Mouse (Mus musculus) midbrain, embryonic 16.5 days (tissue): ENCODE measurements around the gene Erp29. TPM values are rescaled to one million over a fixed set of nuclear protein-coding genes. Genes with fewer than 3 reads are reported as not detected.

ENCODE experiments used
- ATAC-seq: fragments of 200-750 bp; cut with Nextera tagmentation; 2 replicates; pipeline ENCODE4 v1.8.0; 2017; ENCODE audit warnings: moderate TSS enrichment
- H3K27ac ChIP-seq: fragments of 300-500 bp; sonication (generic); 2 replicates; pipeline ENCODE4 v1.5.1; 2014; ENCODE audit warnings: mild to moderate bottlenecking, low read length, mixed read lengths
- H3K27me3 ChIP-seq: fragments of 300-500 bp; sonication (generic); 2 replicates; pipeline ENCODE4 v1.6.1; 2014; ENCODE audit warnings: low read depth, low read length, mixed read lengths; ENCODE audit not compliant: control insufficient read depth, insufficient read depth
- H3K36me3 ChIP-seq: fragments of 300-500 bp; sonication (generic); 2 replicates; pipeline ENCODE4 v1.6.1; 2014; ENCODE audit warnings: mild to moderate bottlenecking, low read length, moderate library complexity, mixed read lengths; ENCODE audit not compliant: control insufficient read depth, insufficient read depth
- H3K4me1 ChIP-seq: fragments of 300-500 bp; sonication (generic); 2 replicates; pipeline ENCODE4 v1.6.1; 2014; ENCODE audit warnings: mild to moderate bottlenecking, low read length, mixed read lengths; ENCODE audit not compliant: control insufficient read depth, insufficient read depth
- H3K4me2 ChIP-seq: fragments of 300-500 bp; sonication (generic); 2 replicates; pipeline ENCODE4 v1.6.1; 2014; ENCODE audit warnings: mild to moderate bottlenecking, low read length, mixed read lengths
- H3K4me3 ChIP-seq: fragments of 300-500 bp; sonication (generic); 2 replicates; pipeline ENCODE4 v1.5.1; 2014; ENCODE audit warnings: low read depth, mild to moderate bottlenecking, low read length, moderate library complexity, mixed read lengths
- H3K9ac ChIP-seq: fragments of 300-500 bp; sonication (generic); 2 replicates; pipeline ENCODE4 v1.6.1; 2014; ENCODE audit warnings: low read depth, low read length, mixed read lengths
- H3K9me3 ChIP-seq: fragments of 300-500 bp; sonication (generic); replicated peaks from 2 replicates; pipeline ENCODE4 v1.6.1; 2014; ENCODE audit warnings: mild to moderate bottlenecking, low read length, mixed read lengths; ENCODE audit not compliant: control insufficient read depth, poor library complexity, severe bottlenecking
- WGBS: fragments of 180-500 bp; shearing (Covaris S2); extraction: QIAGEN DNeasy Blood & Tissue Kit; methylation state at CpG from one replicate; pipeline ENCODE4 v1.1.7; 2014; 5-methylcytosine and 5-hydroxymethylcytosine counted together
- polyA plus RNA-seq: library from polyadenylated mRNA; unstranded; fragments of >200 nt; fragmentation: Nextera tagmentation; extraction: Ambion mirVana; gene quantifications from 2 replicates; pipeline ENCODE4 v1.2.1, GENCODE M21; 2015

Gene Erp29
- polyA plus RNA-seq, 1 experiment from 2014 or later: 182 TPM

GRCm38 (mm10) chr5:121452906-121453305 lies 600 bp upstream of the Erp29 start:
- Histone ChIP-seq H3K4me1 (peaks cover 11% of the 10 kb centered on the region), H3K36me3 (peaks cover 8% of the 10 kb centered on the region), H3K9ac (peak overlapping the region; percentile 90), H3K9me3 (no peaks in the 10 kb centered on the region), H3K4me3 (peak overlapping the region; percentile 81), H3K27ac (peak overlapping the region; percentile 94), H3K27me3 (no peaks in the 10 kb centered on the region), H3K4me2 (peak overlapping the region; percentile 81)
- 0 out of 2 replicates have a peak, but pooled peaks have one; percentile 2 for ATAC-seq
- WGBS: 5% methylated on average over 9 of the region's 9 CpGs

DNA sequence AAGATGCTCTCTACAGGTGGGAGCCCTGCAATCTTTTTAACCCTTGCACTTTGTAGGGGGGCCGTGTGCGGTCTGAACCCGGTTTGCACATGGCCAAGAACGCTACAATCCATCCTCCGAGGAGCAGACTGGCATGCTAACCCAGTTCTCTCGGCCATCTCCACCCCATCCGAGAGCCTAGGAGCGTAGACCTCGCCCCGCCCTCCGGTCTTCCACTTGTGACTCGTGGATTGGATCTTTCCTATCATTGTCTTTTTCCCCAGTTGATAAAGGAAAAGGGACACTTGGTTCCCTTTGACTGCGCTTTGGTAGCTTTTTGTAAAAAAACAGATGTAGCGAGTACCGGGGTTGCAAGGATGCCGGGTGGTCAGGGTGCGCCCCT lies 671 bp downstream of the Erp29 start, which contains the start of gene Tmem116:
Tmem116 (plus strand) TSS at position 250 of the 382 bp plus-strand sequence.
- peaks cover 11% of the 10 kb centered on the region for H3K36me3 ChIP-seq
- H3K4me1 ChIP-seq: peaks cover 11% of the 10 kb centered on the region
- ATAC-seq: peak; percentile 46
- no peaks in the 10 kb centered on the region for H3K27me3 ChIP-seq
- H3K4me3 ChIP-seq: peak within 1 kb of the TSS; percentile 81
- under 1% methylated on average over 17 of the region's 17 CpGs for WGBS
- peak within 1 kb of the TSS; percentile 91 for H3K9ac ChIP-seq
- no peaks in the 10 kb centered on the region for H3K9me3 ChIP-seq
- peak within 1 kb of the TSS; percentile 94 for H3K27ac ChIP-seq
- H3K4me2 ChIP-seq: peak within 1 kb of the TSS; percentile 81

GRCm38 (mm10) chr5:121451203-121451602 lies 1.1 kb downstream of the Erp29 start:
- H3K27ac ChIP-seq: peak overlapping the region; percentile 94
- H3K9me3 ChIP-seq: no peaks in the 10 kb centered on the region
- H3K27me3 ChIP-seq: no peaks in the 10 kb centered on the region
- H3K4me1 ChIP-seq: peaks cover 11% of the 10 kb centered on the region
- peak overlapping the region; percentile 58 for H3K4me2 ChIP-seq
- ATAC-seq: no peak
- H3K4me3 ChIP-seq: peak overlapping the region; percentile 81
- WGBS: 22% methylated on average over 8 of the region's 8 CpGs
- peaks cover 15% of the 10 kb centered on the region for H3K36me3 ChIP-seq
- peak overlapping the region; percentile 91 for H3K9ac ChIP-seq

- ATAC-seq: no peak
- peaks cover 11% of the 10 kb centered on the region for H3K4me1 ChIP-seq
- H3K4me3 ChIP-seq: no peak overlapping the region
- H3K27ac ChIP-seq: no peak overlapping the region
- 84% methylated on average over 9 of the region's 9 CpGs for WGBS
- no peaks in the 10 kb centered on the region for H3K27me3 ChIP-seq
- no peaks in the 10 kb centered on the region for H3K9me3 ChIP-seq
- peak overlapping the region; percentile 58; the same call in 1 of the 2 replicates for H3K4me2 ChIP-seq
- H3K36me3 ChIP-seq: peaks cover 22% of the 10 kb centered on the region
- no peak overlapping the region for H3K9ac ChIP-seq
Measured at GRCm38 (mm10) chr5:121450476-121450875, 1.8 kb downstream of the Erp29 start.

GRCm38 (mm10) chr5:121449976-121450375 lies 2.3 kb downstream of the Erp29 start:
- Histone ChIP-seq H3K27me3 (no peaks in the 10 kb centered on the region), H3K9ac (no peak overlapping the region), H3K4me2 (no peak overlapping the region), H3K4me3 (no peak overlapping the region), H3K4me1 (peaks cover 11% of the 10 kb centered on the region), H3K27ac (no peak overlapping the region), H3K36me3 (peaks cover 27% of the 10 kb centered on the region), H3K9me3 (no peaks in the 10 kb centered on the region)
- ATAC-seq: no peak
- WGBS: 68% methylated on average over 6 of the region's 6 CpGs

DNA sequence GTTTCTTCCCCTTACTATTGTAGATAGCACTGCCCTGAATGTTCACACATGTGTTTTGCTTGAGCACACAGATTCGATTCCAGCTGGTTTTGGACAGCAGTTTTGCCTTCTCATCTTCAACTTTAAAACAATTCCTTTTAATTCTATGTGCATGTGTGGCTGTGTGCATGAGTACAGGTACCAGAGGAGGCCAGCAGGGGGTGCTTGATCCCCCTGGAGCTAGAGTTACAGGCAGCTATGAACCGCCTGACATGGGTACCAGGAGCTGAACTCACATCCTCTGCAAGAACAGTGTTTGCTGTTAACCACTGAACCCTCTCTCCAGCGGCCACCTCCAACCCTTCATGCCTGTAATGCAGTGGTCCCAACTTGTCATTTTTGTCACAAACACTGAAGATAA lies 3.9 kb downstream of the Erp29 start:
- H3K9ac ChIP-seq: no peak overlapping the region
- no peaks in the 10 kb centered on the region for H3K9me3 ChIP-seq
- H3K4me2 ChIP-seq: no peak overlapping the region
- H3K27ac ChIP-seq: no peak overlapping the region
- ATAC-seq: no peak
- H3K27me3 ChIP-seq: no peaks in the 10 kb centered on the region
- no peak overlapping the region for H3K4me3 ChIP-seq
- 99% methylated on average over 3 of the region's 3 CpGs for WGBS
- H3K4me1 ChIP-seq: peaks cover 11% of the 10 kb centered on the region
- peaks cover 41% of the 10 kb centered on the region for H3K36me3 ChIP-seq

DNA sequence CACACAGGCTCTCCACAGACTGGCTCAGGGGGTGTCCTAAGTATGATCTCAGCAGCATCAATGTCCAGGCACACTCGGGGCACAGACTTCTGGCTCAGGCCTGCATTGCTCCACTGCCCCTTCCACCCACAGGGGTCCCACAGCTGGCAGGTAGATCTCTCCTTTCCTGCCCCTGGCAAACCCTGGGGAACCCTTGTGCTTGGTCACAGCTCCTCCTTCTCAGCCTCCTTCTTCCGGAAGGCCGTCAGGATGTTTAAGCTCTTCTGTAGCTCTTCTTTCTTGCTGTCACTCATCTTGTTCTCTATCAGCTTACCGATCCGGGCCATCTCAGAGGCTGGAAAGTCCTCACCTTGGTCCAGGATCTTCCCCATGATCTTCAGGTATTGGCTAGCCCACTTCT lies 7.4 kb downstream of the Erp29 start:
- Histone ChIP-seq H3K27ac (no peak overlapping the region), H3K4me1 (no peaks in the 10 kb centered on the region; the same call in 1 of the 2 replicates), H3K36me3 (peaks cover 53% of the 10 kb centered on the region), H3K27me3 (no peaks in the 10 kb centered on the region), H3K9me3 (no peaks in the 10 kb centered on the region), H3K4me2 (no peak overlapping the region), H3K9ac (no peak overlapping the region), H3K4me3 (no peak overlapping the region)
- WGBS: 94% methylated on average over 5 of the region's 5 CpGs
- ATAC-seq: no peak

- Histone ChIP-seq H3K4me2 (no peak overlapping the region), H3K27ac (no peak overlapping the region), H3K27me3 (no peaks in the 10 kb centered on the region), H3K36me3 (peaks cover 63% of the 10 kb centered on the region), H3K4me3 (no peak overlapping the region), H3K9ac (no peak overlapping the region), H3K4me1 (no peaks in the 10 kb centered on the region), H3K9me3 (no peaks in the 10 kb centered on the region)
- 97% methylated on average over 3 of the region's 3 CpGs for WGBS
- no peak for ATAC-seq
Measured at GRCm38 (mm10) chr5:121443548-121443947, 8.8 kb downstream of the Erp29 start.

DNA sequence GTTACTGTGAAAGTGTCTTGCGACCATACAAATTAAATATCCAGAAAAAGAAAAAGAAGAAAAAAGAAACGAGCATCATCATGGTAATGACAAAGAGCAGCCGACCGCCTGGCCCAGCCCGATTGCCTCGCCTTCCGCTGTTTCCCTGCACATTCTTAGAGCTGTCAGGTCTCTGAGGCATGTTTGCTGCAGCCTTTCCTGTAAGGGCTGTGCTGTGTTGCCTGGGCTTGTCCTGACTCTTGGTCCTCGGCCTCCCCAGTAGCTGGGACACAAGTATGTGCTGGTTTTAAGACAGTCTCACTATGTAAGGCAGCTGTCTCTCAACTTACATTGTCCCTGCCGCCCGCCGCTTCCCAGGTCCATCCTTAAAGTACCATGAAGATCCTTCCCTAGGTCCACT lies 13.6 kb downstream of the Erp29 start:
- 94% methylated on average over 11 of the region's 11 CpGs for WGBS
- no peaks in the 10 kb centered on the region for H3K9me3 ChIP-seq
- H3K4me2 ChIP-seq: no peak overlapping the region
- H3K27me3 ChIP-seq: no peaks in the 10 kb centered on the region
- H3K36me3 ChIP-seq: peaks cover 58% of the 10 kb centered on the region
- no peak for ATAC-seq
- no peaks in the 10 kb centered on the region for H3K4me1 ChIP-seq
- H3K4me3 ChIP-seq: no peak overlapping the region
- H3K9ac ChIP-seq: no peak overlapping the region
- no peak overlapping the region for H3K27ac ChIP-seq
